Mouse (Mus musculus): ENCODE results near the gene Usp20.

GRCm38 (mm10) chr2:30954797-30955196 lies 27.3 kb upstream of the Usp20 start:
- TF ChIP-seq POLR2A (IDR thresholded peaks at IDR 0.05; ENCODE audit: insufficient read depth, low read depth, low read length) (no peak), CTCF (IDR thresholded peaks at IDR 0.05; ENCODE audit: insufficient read depth, low read depth, low read length) (no peak)

All from olfactory bulb, adult 2 months (tissue).